ENCODE assay signal across 24 mouse cellular contexts in genomic region chr1:44833934-44834333, GRCm38 (mm10).
A peak's percentile ranks its signal among the peaks of the same experiment; 100 is the strongest.
DNase-seq lines count a peak whose midpoint lies in the region; ATAC-seq and TF ChIP-seq lines count a peak whose summit lies in the region.
"Had no signal": no experiment of that assay in that cellular context is flagged by ENCODE, and none has a peak within 500 bp of the region (broad histone marks: within the 10 kb centered on the region; RNA-seq: fewer than 3 reads in every experiment).

No protein-coding gene starts in this region.

- TF ChIP-seq CTCF in midbrain, postnatal 0 days (IDR thresholded peaks at IDR 0.05): no peak

- 74% methylated on average over 4 of the region's 4 CpGs for WGBS in embryonic facial prominence, embryonic 11.5 days
- 84% methylated on average over 4 of the region's 4 CpGs for WGBS in embryonic facial prominence, embryonic 10.5 days
- WGBS in kidney, embryonic 16.5 days: 60% methylated on average over 4 of the region's 4 CpGs
- WGBS in midbrain, postnatal 0 days: 86% methylated on average over 4 of the region's 4 CpGs

- peak; percentile 5 for DNase-seq in embryonic facial prominence, embryonic 11.5 days (ENCODE audit: low spot score)
- DNase-seq in embryonic facial prominence, embryonic 10.5 days (ENCODE audit: low spot score): no peak
- peak; percentile 10 to 11 for DNase-seq in kidney, postnatal 4 days
- peak; percentile 2 for DNase-seq in NIH3T3 (ENCODE audit: low read depth)
- DNase-seq in fibroblast of lung, adult 2 months (ENCODE audit: low read depth): peak; percentile 40
- DNase-seq in midbrain, postnatal 0 days (ENCODE audit: low spot score): no peak
- DNase-seq in adrenal gland, adult (ENCODE audit: inconsistent age in 2 of 2, low spot score in 1 of 2): no peak
- DNase-seq: adrenal gland, postnatal 10 days; adrenal gland, postnatal 36 days; cerebellum, adult 18-20 months; cerebellum, adult 9-10 months; cerebellum, postnatal 14 days; forebrain, postnatal 0 days; gastrocnemius, postnatal 36 days; heart, adult 2 months; heart, postnatal 14 days; heart, postnatal 4 days had no signal

- ATAC-seq in embryonic facial prominence, embryonic 11.5 days (replicated peaks; ENCODE audit: insufficient number of reproducible peaks, low FRiP score, low TSS enrichment, low read depth): no peak
- ATAC-seq in kidney, embryonic 16.5 days (ENCODE audit: low FRiP score, low TSS enrichment): no peak
- no peak for ATAC-seq in midbrain, postnatal 0 days (ENCODE audit: low FRiP score)
- ATAC-seq: forebrain, embryonic 14.5 days; forebrain, postnatal 0 days; Patski had no signal

- no peaks in the 10 kb centered on the region for H3K36me3 ChIP-seq in embryonic facial prominence, embryonic 11.5 days (replicated peaks; ENCODE audit: control insufficient read depth, insufficient read depth, low read depth, low read length)
- no peaks in the 10 kb centered on the region for H3K36me3 ChIP-seq in embryonic facial prominence, embryonic 10.5 days (replicated peaks)
- H3K36me3 ChIP-seq in kidney, embryonic 16.5 days (ENCODE audit: insufficient read depth, low read length): no peaks in the 10 kb centered on the region
- H3K36me3 ChIP-seq in midbrain, postnatal 0 days (ENCODE audit: insufficient read depth, low read length): no peaks in the 10 kb centered on the region
- H3K36me3 ChIP-seq: embryonic facial prominence, embryonic 13.5 days; heart, embryonic 10.5 days; heart, embryonic 13.5 days; hindbrain, embryonic 15.5 days had no signal

- no peaks in the 10 kb centered on the region for H3K9me3 ChIP-seq in embryonic facial prominence, embryonic 11.5 days (replicated peaks; ENCODE audit: control insufficient read depth, low read length)
- H3K9me3 ChIP-seq in embryonic facial prominence, embryonic 10.5 days: no peaks in the 10 kb centered on the region
- no peaks in the 10 kb centered on the region for H3K9me3 ChIP-seq in kidney, embryonic 16.5 days (ENCODE audit: low read length)
- no peaks in the 10 kb centered on the region for H3K9me3 ChIP-seq in midbrain, postnatal 0 days (ENCODE audit: low read length)
- H3K9me3 ChIP-seq: embryonic facial prominence, embryonic 13.5 days; heart, embryonic 10.5 days; heart, embryonic 13.5 days; hindbrain, embryonic 15.5 days had no signal

- no peak overlapping the region for H3K4me3 ChIP-seq in embryonic facial prominence, embryonic 11.5 days (ENCODE audit: low read depth, low read length)
- H3K4me3 ChIP-seq in embryonic facial prominence, embryonic 10.5 days: no peak overlapping the region
- H3K4me3 ChIP-seq in kidney, embryonic 16.5 days (ENCODE audit: low read length): no peak overlapping the region
- H3K4me3 ChIP-seq in midbrain, postnatal 0 days (ENCODE audit: low read depth, low read length): no peak overlapping the region
- H3K4me3 ChIP-seq: embryonic facial prominence, embryonic 13.5 days; heart, adult 2 months; heart, embryonic 10.5 days; heart, embryonic 13.5 days; hindbrain, embryonic 15.5 days had no signal

- no peak overlapping the region for H3K9ac ChIP-seq in embryonic facial prominence, embryonic 11.5 days (replicated peaks; ENCODE audit: low read length)
- no peak overlapping the region for H3K9ac ChIP-seq in kidney, embryonic 16.5 days (replicated peaks; ENCODE audit: low read length)
- H3K9ac ChIP-seq in midbrain, postnatal 0 days (replicated peaks; ENCODE audit: low read length, poor library complexity, severe bottlenecking): no peak overlapping the region
- H3K9ac ChIP-seq: embryonic facial prominence, embryonic 13.5 days; forebrain, postnatal 0 days; heart, embryonic 13.5 days; hindbrain, embryonic 15.5 days had no signal

- no peaks in the 10 kb centered on the region for H3K27me3 ChIP-seq in embryonic facial prominence, embryonic 11.5 days (ENCODE audit: control insufficient read depth, insufficient read depth, low read length)
- H3K27me3 ChIP-seq in embryonic facial prominence, embryonic 10.5 days (replicated peaks; ENCODE audit: low read depth, poor library complexity, severe bottlenecking): no peaks in the 10 kb centered on the region
- no peaks in the 10 kb centered on the region for H3K27me3 ChIP-seq in kidney, embryonic 16.5 days (ENCODE audit: insufficient read depth, low read length)
- no peaks in the 10 kb centered on the region for H3K27me3 ChIP-seq in midbrain, postnatal 0 days (ENCODE audit: insufficient read depth, low read length)
- H3K27me3 ChIP-seq: embryonic facial prominence, embryonic 13.5 days; heart, embryonic 13.5 days; hindbrain, embryonic 15.5 days; Patski had no signal

- H3K4me2 ChIP-seq in embryonic facial prominence, embryonic 11.5 days (ENCODE audit: low read depth, low read length): no peak overlapping the region
- H3K4me2 ChIP-seq in kidney, embryonic 16.5 days (replicated peaks; ENCODE audit: low read depth, low read length): no peak overlapping the region
- H3K4me2 ChIP-seq in midbrain, postnatal 0 days (ENCODE audit: low read depth, low read length, poor library complexity, severe bottlenecking): no peak overlapping the region
- H3K4me2 ChIP-seq: embryonic facial prominence, embryonic 13.5 days; heart, embryonic 13.5 days; hindbrain, embryonic 15.5 days had no signal

- no peak overlapping the region for H3K27ac ChIP-seq in embryonic facial prominence, embryonic 11.5 days (replicated peaks; ENCODE audit: low read depth, low read length)
- H3K27ac ChIP-seq in embryonic facial prominence, embryonic 10.5 days (replicated peaks): no peak overlapping the region
- H3K27ac ChIP-seq in kidney, embryonic 16.5 days (ENCODE audit: low read length): no peak overlapping the region
- no peak overlapping the region for H3K27ac ChIP-seq in midbrain, postnatal 0 days (ENCODE audit: low read depth, low read length)
- H3K27ac ChIP-seq: embryonic facial prominence, embryonic 13.5 days; heart, adult 2 months; heart, embryonic 10.5 days; heart, embryonic 13.5 days; hindbrain, embryonic 15.5 days had no signal

- H3K4me1 ChIP-seq in embryonic facial prominence, embryonic 11.5 days (ENCODE audit: control insufficient read depth, insufficient read depth, low read length): no peaks in the 10 kb centered on the region
- no peaks in the 10 kb centered on the region for H3K4me1 ChIP-seq in embryonic facial prominence, embryonic 10.5 days
- H3K4me1 ChIP-seq in kidney, embryonic 16.5 days (ENCODE audit: insufficient read depth, low read length): no peaks in the 10 kb centered on the region
- no peaks in the 10 kb centered on the region for H3K4me1 ChIP-seq in midbrain, postnatal 0 days (ENCODE audit: insufficient read depth, low read length)
- H3K4me1 ChIP-seq: embryonic facial prominence, embryonic 13.5 days; heart, embryonic 10.5 days; heart, embryonic 13.5 days; hindbrain, embryonic 15.5 days had no signal

Comparison
In these comparisons a context has a peak if more than half of its experiments do, and no peak if none do; other contexts are left out.
1. DNase-seq: peak in embryonic facial prominence, embryonic 11.5 days (single experiment), kidney, postnatal 4 days (2 of 2), NIH3T3 (single experiment) and fibroblast of lung, adult 2 months (single experiment); none in embryonic facial prominence, embryonic 10.5 days (single experiment), midbrain, postnatal 0 days (single experiment) and adrenal gland, adult (0 of 2).